Mouse (Mus musculus) CH12.LX (cell line): ENCODE measurements around the gene Dennd1a.

Experiments used
- CTCF ChIP-seq, 2 experiments: IDR thresholded peaks in 1 of 2; conservative IDR thresholded peaks in 1 of 2; 2 replicates each; pipeline ENCODE4 v1.5.1; 2011 to 2012; ENCODE audit warnings: low read depth in 2 of 2, low read length in 2 of 2, improper control_type of control experiment in 1 of 2, inconsistent platforms in 1 of 2, mild to moderate bottlenecking in 1 of 2, moderate library complexity in 1 of 2
- GABPA ChIP-seq: IDR thresholded peaks from 2 replicates; pipeline ENCODE4 v1.6.1; 2012; ENCODE audit warnings: low read depth, low read length, improper control_type of control experiment, inconsistent platforms; ENCODE audit not compliant: insufficient replicate concordance
- SMC3 ChIP-seq: IDR thresholded peaks from 2 replicates; pipeline ENCODE4 v1.6.1; 2011; ENCODE audit warnings: low read depth, low read length, improper control_type of control experiment

- TF ChIP-seq CTCF (conservative IDR thresholded peaks at IDR 0.05 in 1 of 2, IDR thresholded peaks at IDR 0.05 in 1 of 2; ENCODE audit: low read depth in 2 of 2, low read length in 2 of 2) = no peak
- TF ChIP-seq SMC3 = no peak
- TF ChIP-seq GABPA = no peak
Observed at GRCm38 (mm10) chr2:37879697-37880096, 407.5 kb downstream of the Dennd1a start.
